Mouse (Mus musculus) CH12.LX (cell line): ENCODE measurements around the gene Fam76b. TPM values are rescaled to one million over a fixed set of nuclear protein-coding genes. Genes with fewer than 3 reads are reported as not detected.
A peak's percentile ranks its signal among the peaks of the same experiment; 100 is the strongest.

Experiments used
- DNase-seq: peaks from one replicate; pipeline ENCODE4 v3.0.0-alpha.2; 2013; ENCODE audit errors: extremely low read depth
- H3K27ac ChIP-seq: 2 replicates; pipeline ENCODE4 v1.5.1; 2012; ENCODE audit warnings: low read depth, mild to moderate bottlenecking, control low read depth, moderate library complexity; ENCODE audit not compliant: insufficient read depth
- H3K27me3 ChIP-seq: replicated peaks from 2 replicates; pipeline ENCODE3; 2012; ENCODE audit warnings: inconsistent platforms
- H3K36me3 ChIP-seq, 2 experiments: replicated peaks in 1 of 2; 2 replicates each; pipeline versions ENCODE3 to v1.6.1; 2012; ENCODE audit warnings: inconsistent platforms in 1 of 2, low read length in 1 of 2, mild to moderate bottlenecking in 1 of 2, mixed read lengths in 1 of 2, moderate library complexity in 1 of 2; ENCODE audit not compliant: control insufficient read depth in 1 of 2, insufficient read depth in 1 of 2
- H3K4me1 ChIP-seq, 2 experiments: 2 replicates each; pipeline ENCODE4 v1.6.1; 2012; ENCODE audit warnings: inconsistent platforms in 1 of 2, moderate library complexity in 1 of 2; ENCODE audit not compliant: insufficient read depth in 2 of 2, control insufficient read depth in 1 of 2
- H3K4me2 ChIP-seq: 2 replicates; pipeline ENCODE4 v1.6.1; 2012; ENCODE audit warnings: low read depth, mild to moderate bottlenecking, control low read depth; ENCODE audit not compliant: poor library complexity, insufficient read depth, severe bottlenecking
- H3K4me3 ChIP-seq, 3 experiments: fragments of 150-350 bp in 1 of 3; sonication (generic) in 1 of 3; replicated peaks in 1 of 3; 2 replicates each; pipeline versions ENCODE3 to v1.5.1; 2011 to 2012; ENCODE audit warnings: low read depth in 2 of 3, low read length in 2 of 3, mild to moderate bottlenecking in 2 of 3, moderate library complexity in 2 of 3, control low read depth in 1 of 3, improper control_type of control experiment in 1 of 3, inconsistent platforms in 1 of 3, mixed read lengths in 1 of 3; ENCODE audit not compliant: poor library complexity in 1 of 3
- H3K79me2 ChIP-seq: replicated peaks from 2 replicates; pipeline ENCODE4 v1.6.1; 2012; ENCODE audit warnings: mild to moderate bottlenecking, moderate library complexity; ENCODE audit not compliant: control insufficient read depth, poor library complexity, insufficient read depth, severe bottlenecking; ENCODE audit errors: extremely low read depth
- H3K9ac ChIP-seq: 2 replicates; pipeline ENCODE4 v1.6.1; 2012; ENCODE audit warnings: low read depth, mild to moderate bottlenecking, control low read depth, moderate library complexity; ENCODE audit not compliant: insufficient read depth
- H3K9me3 ChIP-seq: replicated peaks from 2 replicates; pipeline ENCODE3; 2012; ENCODE audit warnings: low read length, inconsistent platforms, mixed read lengths
- CHD1 ChIP-seq: IDR thresholded peaks from 2 replicates; pipeline ENCODE4 v1.6.1; 2012; ENCODE audit warnings: low read depth, low read length, improper control_type of control experiment, inconsistent platforms
- CTCF ChIP-seq, 2 experiments: IDR thresholded peaks in 1 of 2; conservative IDR thresholded peaks in 1 of 2; 2 replicates each; pipeline ENCODE4 v1.5.1; 2011 to 2012; ENCODE audit warnings: low read depth in 2 of 2, low read length in 2 of 2, improper control_type of control experiment in 1 of 2, inconsistent platforms in 1 of 2, mild to moderate bottlenecking in 1 of 2, moderate library complexity in 1 of 2
- E2F4 ChIP-seq: IDR thresholded peaks from 2 replicates; pipeline ENCODE4 v1.6.1; 2011; ENCODE audit warnings: low read depth, low read length, improper control_type of control experiment; ENCODE audit not compliant: insufficient replicate concordance
- ELF1 ChIP-seq: IDR thresholded peaks from 2 replicates; pipeline ENCODE4 v1.6.1; 2014; ENCODE audit warnings: low read depth, mild to moderate bottlenecking, inconsistent platforms, low read length, improper control_type of control experiment
- ETS1 ChIP-seq: conservative IDR thresholded peaks from 2 replicates; pipeline ENCODE4 v1.6.1; 2012; ENCODE audit warnings: low read depth, mild to moderate bottlenecking, inconsistent platforms, low read length, improper control_type of control experiment, moderate library complexity
- JUND ChIP-seq: conservative IDR thresholded peaks from 2 replicates; pipeline ENCODE4 v1.6.1; 2011; ENCODE audit warnings: low read depth, low read length, improper control_type of control experiment
- KAT2A ChIP-seq: IDR thresholded peaks from 2 replicates; pipeline ENCODE4 v1.6.1; 2012; ENCODE audit warnings: low read length, improper control_type of control experiment, inconsistent platforms; ENCODE audit not compliant: insufficient replicate concordance
- MAX ChIP-seq: IDR thresholded peaks from 2 replicates; pipeline ENCODE4 v1.6.1; 2011; ENCODE audit warnings: low read length, improper control_type of control experiment
- MXI1 ChIP-seq: IDR thresholded peaks from 2 replicates; pipeline ENCODE4 v1.6.1; 2011; ENCODE audit warnings: mild to moderate bottlenecking, low read depth, low read length, improper control_type of control experiment
- RAD21 ChIP-seq: IDR thresholded peaks from 2 replicates; pipeline ENCODE4 v1.6.1; 2011; ENCODE audit warnings: low read depth, mild to moderate bottlenecking, low read length, improper control_type of control experiment, moderate library complexity
- RCOR1 ChIP-seq: conservative IDR thresholded peaks from 2 replicates; pipeline ENCODE4 v1.6.1; 2012; ENCODE audit warnings: low read depth, mild to moderate bottlenecking, inconsistent platforms, low read length, improper control_type of control experiment
- UBTF ChIP-seq: IDR thresholded peaks from 2 replicates; pipeline ENCODE4 v1.6.1; 2012; ENCODE audit warnings: low read depth, mild to moderate bottlenecking, inconsistent platforms, low read length, improper control_type of control experiment, moderate library complexity
- USF1 ChIP-seq: IDR thresholded peaks from 2 replicates; pipeline ENCODE4 v1.6.1; 2014; ENCODE audit warnings: low read depth, mild to moderate bottlenecking, inconsistent platforms, low read length, improper control_type of control experiment
- USF2 ChIP-seq: conservative IDR thresholded peaks from 2 replicates; pipeline ENCODE4 v1.6.1; 2011; ENCODE audit warnings: low read depth, low read length, improper control_type of control experiment
- ZC3H11A ChIP-seq: IDR thresholded peaks from 2 replicates; pipeline ENCODE4 v1.6.1; 2012; ENCODE audit warnings: low read depth, mild to moderate bottlenecking, inconsistent platforms, low read length, improper control_type of control experiment
- ZKSCAN1 ChIP-seq: IDR thresholded peaks from 2 replicates; pipeline ENCODE4 v1.6.1; 2012; ENCODE audit warnings: low read depth, inconsistent platforms, low read length, improper control_type of control experiment, borderline replicate concordance
- dilution Hi-C: fragments of 300-500 bp; cut with MboI; formaldehyde crosslinking; loops from 2 replicates; pipeline ENCODE4 v1.14.3; 2020; ENCODE audit warnings: low sequenced_read_pairs; ENCODE audit not compliant: extremely low pct_unique_long_range_greater_than_20kb, extremely low pct_ligation_motif_present
- in situ Hi-C: fragments of 300-500 bp; cut with MboI; formaldehyde crosslinking; loops from 3 replicates; pipeline ENCODE4 v1.14.3; 2019; ENCODE audit warnings: low sequenced_read_pairs, low pct_ligation_motif_present, low pct_unique_long_range_greater_than_20kb, mixed read lengths
- polyA plus RNA-seq: library from polyadenylated mRNA; unstranded; fragments of >175 nt; gene quantifications from 2 replicates; pipeline ENCODE4 v1.2.1, GENCODE M21; 2012; ENCODE audit warnings: low read depth; ENCODE audit not compliant: insufficient read length
- total RNA-seq, 2 experiments: library from RNA; depleted of rRNA; stranded (reverse); fragments of 300-350 nt in 1 of 2; fragments of >200 nt in 1 of 2; gene quantifications; 2 replicates each; pipeline ENCODE4 v1.2.3; 2012 to 2014

Fam76b gene
- total and polyA plus RNA-seq, 3 experiments, result 12.6 to 36.2 (median 31.7) TPM

- no peaks in the 10 kb centered on the region for H3K27me3 ChIP-seq
- dilution Hi-C loops, result no loop called here
Observed at GRCm38 (mm10) chr9:13856777-13857176, 29.3 kb downstream of the Fam76b start.

GRCm38 (mm10) chr9:13867646-13868045 is 40.1 kb downstream of the Fam76b start:
- no peaks in the 10 kb centered on the region for H3K36me3 ChIP-seq
- H3K27me3 ChIP-seq, result no peaks in the 10 kb centered on the region
- TF ChIP-seq MAX (no peak), CHD1 (no peak), KAT2A (no peak), UBTF (no peak), CTCF (conservative IDR thresholded peaks at IDR 0.05 in 1 of 2, IDR thresholded peaks at IDR 0.05 in 1 of 2; ENCODE audit: low read depth in 2 of 2, low read length in 2 of 2) (no peak), JUND (no peak), ELF1 (no peak)
- H3K9ac ChIP-seq, result no peak overlapping the region
- peaks cover 3% of the 10 kb centered on the region for H3K9me3 ChIP-seq
- H3K4me1 ChIP-seq, result peaks cover 0 to 15% of the 10 kb centered on the region in 2 experiments; a peak in 2 of 4 replicates
- no peak overlapping the region for H3K4me2 ChIP-seq
- H3K79me2 ChIP-seq, result no peaks in the 10 kb centered on the region
- dilution Hi-C loops (no loop called here), in situ Hi-C loops (no loop called here)
- peak; percentile 63 for DNase-seq
- no peak overlapping the region for H3K27ac ChIP-seq
- H3K4me3 ChIP-seq, result no peak overlapping the region

More at GRCm38 (mm10) chr9:13856777-13857176, 29.3 kb downstream of the Fam76b start:
- DNase-seq, result no peak
- in situ Hi-C loops, result no loop called here
- H3K79me2 ChIP-seq, result no peaks in the 10 kb centered on the region
- peaks cover 0 to 8% of the 10 kb centered on the region in 2 experiments for H3K36me3 ChIP-seq
- no peak overlapping the region for H3K4me2 ChIP-seq
- no peaks in the 10 kb centered on the region for H3K9me3 ChIP-seq
- TF ChIP-seq USF1 (no peak), RCOR1 (no peak), ETS1 (no peak), MAX (no peak), E2F4 (no peak), ZKSCAN1 (no peak), RAD21 (no peak), ZC3H11A (no peak), USF2 (no peak), MXI1 (no peak), ELF1 (no peak)
- H3K4me3 ChIP-seq, result no peak overlapping the region
- no peak overlapping the region for H3K27ac ChIP-seq
- peaks cover 0 to 31% of the 10 kb centered on the region in 2 experiments; a peak in 2 of 4 replicates for H3K4me1 ChIP-seq
- no peak overlapping the region for H3K9ac ChIP-seq
